Mouse (Mus musculus) frontal cortex, adult (tissue): ENCODE measurements at regions not wholly inside any gene's neighbourhood (a gene's known extent, or its start where the extent isn't known, plus 50 kb on each side); places are given as distances from the start of the nearest gene placed in this dataset.
A peak's percentile ranks its signal among the peaks of the same experiment; 100 is the strongest.

Experiments used
- ATAC-seq: cut with Nextera tagmentation; 2 replicates; pipeline ENCODE4 v1.9.2; 2017; ENCODE audit warnings: mild to moderate bottlenecking, moderate library complexity, mixed read lengths; ENCODE audit not compliant: low TSS enrichment

DNA sequence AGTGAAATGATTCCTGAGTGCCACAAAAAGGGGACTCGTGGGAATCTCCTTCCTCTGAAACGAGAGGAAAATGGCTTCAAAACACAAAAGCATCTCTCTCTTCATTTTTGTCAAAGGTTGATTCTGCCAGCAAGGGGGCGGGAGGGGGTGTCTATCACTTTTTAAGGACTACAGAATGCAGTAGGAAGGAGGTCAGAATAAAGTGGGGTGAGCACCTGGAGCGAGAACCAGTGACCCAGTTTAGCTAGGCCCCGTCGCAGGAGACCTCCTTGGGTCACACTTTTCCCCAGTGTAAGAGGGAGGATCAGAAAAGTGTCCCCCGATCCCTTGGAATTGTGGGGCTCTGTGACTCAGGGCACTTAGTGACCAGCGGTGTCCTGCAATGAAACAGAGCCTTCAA is 133.1 kb downstream of the Tgfb2 start:
- ATAC-seq, result no peak

- no peak for ATAC-seq
Observed at GRCm38 (mm10) chr1:186572092-186572491, 133.7 kb downstream of the Tgfb2 start.

GRCm38 (mm10) chr1:186568496-186568895 is 137.3 kb downstream of the Tgfb2 start:
- no peak for ATAC-seq

- ATAC-seq, result no peak
Observed at GRCm38 (mm10) chr1:186568076-186568475, 137.7 kb downstream of the Tgfb2 start.

DNA sequence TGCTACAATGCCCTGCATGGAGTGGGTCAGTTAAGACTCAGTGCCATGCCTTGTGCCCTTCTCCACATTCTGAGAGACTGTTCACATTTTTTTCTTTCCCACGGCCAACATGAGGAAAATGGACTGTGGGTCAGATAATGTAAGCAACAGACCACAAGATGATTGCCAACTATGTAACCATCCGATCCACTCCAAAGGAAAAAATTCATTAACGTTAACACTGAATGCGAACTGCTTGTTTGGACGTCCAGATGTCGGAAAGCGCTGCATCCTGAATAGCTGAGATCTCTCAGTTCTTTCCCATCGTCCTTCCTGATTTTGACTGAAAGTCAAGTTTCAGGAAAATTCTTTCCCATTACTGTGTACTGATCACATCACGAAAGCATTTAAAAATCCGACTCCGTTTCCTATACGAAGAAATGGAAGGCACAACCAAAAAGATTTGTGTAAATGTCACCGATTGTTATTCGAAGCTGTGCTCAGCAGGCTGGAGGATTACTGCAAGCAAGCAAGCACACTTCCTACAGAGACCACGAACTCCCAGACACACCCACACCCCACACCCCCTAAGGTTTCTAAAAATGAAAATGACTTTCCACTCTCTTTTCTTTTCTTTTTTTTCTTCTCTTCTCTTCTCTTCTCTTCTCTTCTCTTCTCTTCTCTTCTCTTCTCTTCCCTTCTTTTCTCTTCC is 138.5 kb downstream of the Tgfb2 start:
- no peak for ATAC-seq

GRCm38 (mm10) chr1:186562027-186562426 is 143.8 kb downstream of the Tgfb2 start:
- no peak for ATAC-seq

GRCm38 (mm10) chr1:186555441-186555975 is 150.3 kb downstream of the Tgfb2 start:
- no peak for ATAC-seq

- no peak for ATAC-seq
Observed at GRCm38 (mm10) chr1:186554520-186555010, 151.2 kb downstream of the Tgfb2 start.

- no peak for ATAC-seq
Observed at GRCm38 (mm10) chr1:186552689-186553088, 153.1 kb downstream of the Tgfb2 start.

- no peak for ATAC-seq
Observed at GRCm38 (mm10) chr1:186550265-186550885, 155.4 kb downstream of the Tgfb2 start.

DNA sequence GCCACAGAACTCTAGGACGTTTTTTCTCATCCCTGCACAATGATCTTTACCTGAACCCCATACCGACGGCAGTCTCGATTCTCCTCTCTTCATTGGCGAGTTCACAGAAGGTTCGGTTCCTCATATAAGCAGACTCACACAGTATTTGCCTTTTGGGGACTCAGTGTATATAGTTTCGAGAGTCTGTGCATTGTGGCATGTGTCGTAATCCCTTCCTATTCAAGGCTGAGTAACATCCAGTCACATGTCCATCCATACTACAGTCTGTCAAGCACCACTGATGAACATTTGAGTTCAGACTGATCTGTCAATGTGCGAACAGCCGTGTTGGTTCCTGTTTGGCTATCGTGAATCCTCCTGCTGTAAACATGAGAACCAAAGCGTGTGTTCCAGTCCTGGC is 156.6 kb downstream of the Tgfb2 start:
- no peak for ATAC-seq

DNA sequence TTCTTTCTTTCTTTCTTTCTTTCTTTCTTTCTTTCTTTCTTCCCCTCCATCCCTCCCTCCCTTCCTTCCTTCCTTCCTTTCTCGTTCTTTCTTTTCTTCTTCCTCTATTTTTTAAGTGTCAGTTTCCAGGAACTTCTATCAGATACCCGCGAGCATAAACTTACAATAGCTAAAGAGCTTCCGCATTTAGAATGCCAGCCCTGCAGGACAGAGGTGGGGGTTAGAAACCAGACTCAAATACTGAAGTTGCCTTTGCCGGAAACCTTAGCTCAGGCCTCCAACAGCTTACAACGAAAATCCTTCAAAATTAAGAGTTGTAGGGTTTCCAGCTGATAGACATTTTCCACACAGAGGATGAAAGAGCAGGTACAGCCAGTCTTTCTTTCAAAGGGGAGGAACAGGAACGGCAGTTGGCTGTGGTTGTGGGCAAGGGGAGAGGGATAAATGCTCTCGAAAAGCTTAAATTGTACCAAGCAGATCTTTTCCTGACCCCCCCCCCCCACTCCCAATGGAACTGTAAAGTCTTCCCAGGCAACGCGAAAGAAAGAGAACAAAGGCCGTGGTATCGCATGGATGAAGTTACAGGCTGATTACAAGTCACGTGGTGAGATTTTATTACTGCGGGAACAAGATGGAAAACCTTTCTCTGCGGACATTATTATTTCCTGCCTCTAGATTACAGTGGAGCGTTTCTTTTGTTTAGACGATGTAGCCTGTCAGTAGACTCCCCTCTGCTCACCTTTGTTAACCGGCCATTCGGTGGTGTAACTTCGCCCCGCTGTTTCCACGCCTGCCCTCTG is 159.2 kb downstream of the Tgfb2 start:
- ATAC-seq, result no peak

DNA sequence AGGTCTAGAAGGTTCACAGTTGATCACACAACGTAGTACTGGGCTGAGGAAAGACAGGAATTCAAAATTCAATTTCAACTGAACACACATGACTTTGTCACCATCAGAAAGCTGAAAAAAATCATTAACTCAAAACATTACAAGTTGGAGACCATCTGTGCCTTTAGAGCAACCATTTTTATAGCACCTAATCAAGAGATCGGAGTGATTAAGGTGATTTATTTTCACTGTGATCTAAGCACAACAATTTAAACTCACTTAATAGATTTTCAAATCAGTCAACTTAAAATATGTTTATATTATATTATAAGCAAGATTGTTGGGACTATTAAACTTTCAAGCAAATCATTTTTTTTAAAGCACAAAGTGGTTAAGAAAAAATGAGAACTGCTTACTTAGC is 165.7 kb downstream of the Tgfb2 start:
- ATAC-seq, result no peak

GRCm38 (mm10) chr1:186538233-186538632 is 167.6 kb downstream of the Tgfb2 start:
- ATAC-seq, result peak; percentile 100

- peak; percentile 79 for ATAC-seq
Observed at GRCm38 (mm10) chr1:186515976-186516375, 189.8 kb downstream of the Tgfb2 start.

- ATAC-seq, result no peak
Observed at GRCm38 (mm10) chr1:186515071-186515470, 190.7 kb downstream of the Tgfb2 start.

- ATAC-seq, result no peak
Observed at GRCm38 (mm10) chr1:186513861-186514260, 191.9 kb downstream of the Tgfb2 start.

DNA sequence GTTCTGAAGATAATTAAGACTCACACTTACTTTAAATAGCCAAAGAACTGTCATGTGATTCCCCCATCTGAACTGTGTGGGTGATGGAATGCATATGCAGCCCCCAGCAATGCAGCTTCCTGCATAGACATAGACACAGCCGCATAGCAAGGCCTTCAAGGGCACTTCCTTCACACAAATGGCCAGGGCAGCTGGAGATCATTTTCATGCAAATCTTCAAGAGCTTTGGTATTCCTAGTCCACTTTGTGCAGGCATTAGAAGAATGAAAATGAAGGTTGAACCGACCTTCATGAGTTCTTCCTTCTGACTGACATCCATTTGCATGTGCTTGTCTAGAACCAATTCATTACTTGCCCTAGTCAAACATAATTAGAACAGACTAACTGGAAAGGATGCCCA is 195.3 kb downstream of the Tgfb2 start:
- ATAC-seq, result no peak

DNA sequence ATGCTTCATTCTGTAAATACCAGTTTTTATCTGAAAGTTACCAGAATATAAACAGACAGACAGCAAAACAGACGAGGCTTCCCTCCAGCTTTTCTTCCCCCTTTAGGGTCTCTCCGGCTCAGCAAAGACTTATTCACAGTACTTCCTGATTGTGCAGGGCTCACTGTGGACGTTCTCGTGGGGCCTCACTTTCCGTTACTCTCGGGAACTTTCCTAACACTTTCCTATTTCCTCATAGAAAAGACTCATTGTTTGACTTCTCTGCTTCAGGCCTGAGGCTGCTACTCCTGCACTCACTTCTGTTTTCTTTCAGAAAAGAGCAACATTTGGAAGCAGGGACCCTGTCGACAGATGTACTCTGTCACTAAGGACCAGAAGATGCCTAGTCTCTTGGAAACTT is 197.4 kb downstream of the Tgfb2 start:
- no peak for ATAC-seq

DNA sequence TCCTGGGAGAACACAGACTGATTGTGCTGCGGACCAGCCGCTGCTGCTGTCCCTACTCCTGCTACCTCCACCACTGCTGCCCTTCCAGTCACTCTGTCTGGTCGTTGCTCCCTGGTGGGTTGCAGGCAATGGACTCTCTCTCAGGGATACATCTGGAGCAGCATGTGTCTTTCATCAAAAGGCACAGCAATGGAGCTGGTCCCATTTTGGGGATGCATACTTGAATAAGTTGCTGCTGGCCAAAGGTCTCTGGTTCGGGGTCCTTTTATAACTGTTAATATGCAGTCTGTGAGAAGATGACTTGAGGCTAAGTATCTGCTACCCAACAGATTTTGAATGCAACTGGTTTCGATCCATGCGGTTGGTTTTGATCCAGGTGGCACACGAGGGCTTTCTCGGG is 197.8 kb downstream of the Tgfb2 start:
- ATAC-seq, result no peak

GRCm38 (mm10) chr1:186506517-186506916 is 199.3 kb downstream of the Tgfb2 start:
- ATAC-seq, result no peak

GRCm38 (mm10) chr1:186505912-186506311 is 199.9 kb downstream of the Tgfb2 start:
- no peak for ATAC-seq
